Comparison of ENCODE assay signal across 8 mouse cellular contexts in genomic region chr5:72817523-72818091, GRCm38 (mm10). TPM values are rescaled to one million over a fixed set of nuclear protein-coding genes. Genes with fewer than 3 reads are reported as not detected.
DNase-seq lines count a peak whose midpoint lies in the region; ATAC-seq and TF ChIP-seq lines count a peak whose summit lies in the region.

No protein-coding gene starts in this region.

- no peak for ATAC-seq in heart, embryonic 11.5 days (replicated peaks; ENCODE audit: insufficient number of reproducible peaks, low FRiP score, low TSS enrichment)
- ATAC-seq in hindbrain, embryonic 14.5 days (ENCODE audit: low FRiP score) = peak; percentile 64
- 0 out of 2 replicates have a peak, but pooled peaks have one; percentile 27 for ATAC-seq in midbrain, embryonic 12.5 days (ENCODE audit: low FRiP score, low read depth)

- H3K27ac ChIP-seq in heart, embryonic 11.5 days (ENCODE audit: low read depth, low read length) = no peak overlapping the region
- H3K27ac ChIP-seq in MEL (ENCODE audit: control insufficient read depth, low read depth, low read length) = peak overlapping the region; percentile 97
- H3K27ac ChIP-seq in hindbrain, embryonic 14.5 days = no peak overlapping the region
- no peak overlapping the region for H3K27ac ChIP-seq in midbrain, embryonic 12.5 days (replicated peaks)

- H3K9ac ChIP-seq in heart, embryonic 11.5 days (ENCODE audit: low read depth, low read length) = no peak overlapping the region
- H3K9ac ChIP-seq in MEL (ENCODE audit: control insufficient read depth, low read depth, low read length, poor library complexity, severe bottlenecking) = peak overlapping the region; percentile 56
- no peak overlapping the region for H3K9ac ChIP-seq in hindbrain, embryonic 14.5 days
- H3K9ac ChIP-seq in midbrain, embryonic 12.5 days (replicated peaks) = no peak overlapping the region

- TF ChIP-seq POLR2A in MEL (IDR thresholded peaks at IDR 0.05; ENCODE audit: control insufficient read depth in 1 of 2, insufficient read depth in 1 of 2, low read depth in 1 of 2, low read length in 2 of 2, poor library complexity in 1 of 2) = peak in 1 of 2 experiments; percentile 31; a peak in 1 of 4 replicates

- H3K9me3 ChIP-seq in heart, embryonic 11.5 days (replicated peaks; ENCODE audit: control insufficient read depth, low read length) = no peaks in the 10 kb centered on the region
- H3K9me3 ChIP-seq in MEL (replicated peaks; ENCODE audit: insufficient read depth, low read length) = no peaks in the 10 kb centered on the region
- no peaks in the 10 kb centered on the region for H3K9me3 ChIP-seq in hindbrain, embryonic 14.5 days (ENCODE audit: control insufficient read depth, low read length)
- no peaks in the 10 kb centered on the region for H3K9me3 ChIP-seq in midbrain, embryonic 12.5 days

- peak overlapping the region; percentile 22; the same call in 1 of the 2 replicates for H3K4me2 ChIP-seq in heart, embryonic 11.5 days
- H3K4me2 ChIP-seq in hindbrain, embryonic 14.5 days (replicated peaks) = peak overlapping the region; percentile 8; the same call in 1 of the 2 replicates
- H3K4me2 ChIP-seq in midbrain, embryonic 12.5 days (replicated peaks) = no peak overlapping the region

- no peaks in the 10 kb centered on the region for H3K36me3 ChIP-seq in heart, embryonic 11.5 days (ENCODE audit: control insufficient read depth, insufficient read depth, low read length)
- H3K36me3 ChIP-seq in MEL (ENCODE audit: control insufficient read depth in 1 of 2, insufficient read depth in 2 of 2, low read length in 2 of 2) = peaks cover 29 to 70% of the 10 kb centered on the region in 2 experiments
- no peaks in the 10 kb centered on the region for H3K36me3 ChIP-seq in hindbrain, embryonic 14.5 days (replicated peaks; ENCODE audit: control insufficient read depth, insufficient read depth)
- H3K36me3 ChIP-seq in midbrain, embryonic 12.5 days = no peaks in the 10 kb centered on the region

- no peak for TF ChIP-seq RAD21 in MEL (IDR thresholded peaks at IDR 0.05; ENCODE audit: low read depth, low read length)

- no peaks in the 10 kb centered on the region for H3K27me3 ChIP-seq in heart, embryonic 11.5 days (ENCODE audit: control insufficient read depth, insufficient read depth, low read length)
- no peaks in the 10 kb centered on the region for H3K27me3 ChIP-seq in MEL (ENCODE audit: control insufficient read depth in 1 of 2, insufficient read depth in 2 of 2, low read length in 2 of 2)
- H3K27me3 ChIP-seq in hindbrain, embryonic 14.5 days (ENCODE audit: control insufficient read depth, insufficient read depth, low read length) = no peaks in the 10 kb centered on the region
- H3K27me3 ChIP-seq in midbrain, embryonic 12.5 days = no peaks in the 10 kb centered on the region

- 16% methylated on average over 10 of the region's 10 CpGs for WGBS in heart, embryonic 11.5 days (ENCODE audit: insufficient replicate concordance)
- WGBS in hindbrain, embryonic 14.5 days = 25% methylated on average over 10 of the region's 10 CpGs
- WGBS in midbrain, embryonic 12.5 days = 39% methylated on average over 10 of the region's 10 CpGs

- peak; percentile 85 to 86 for TF ChIP-seq EP300 in MEL (IDR thresholded peaks at IDR 0.05; ENCODE audit: low read depth in 1 of 2, low read length in 2 of 2)

- peaks cover 18% of the 10 kb centered on the region for H3K79me2 ChIP-seq in MEL (ENCODE audit: control insufficient read depth, insufficient read depth, low read length, poor library complexity)

- H3K4me1 ChIP-seq in heart, embryonic 11.5 days (ENCODE audit: control insufficient read depth, insufficient read depth, low read length) = peaks cover 10% of the 10 kb centered on the region; the same call in 1 of the 2 replicates
- H3K4me1 ChIP-seq in MEL (ENCODE audit: control insufficient read depth in 1 of 2, insufficient read depth in 2 of 2, low read length in 2 of 2) = peaks cover 36 to 55% of the 10 kb centered on the region in 2 experiments
- H3K4me1 ChIP-seq in hindbrain, embryonic 14.5 days (replicated peaks; ENCODE audit: control insufficient read depth, insufficient read depth, low read length) = 0 out of 2 replicates have a peak, but pooled peaks cover 4% of the 10 kb centered on the region
- peaks cover 4% of the 10 kb centered on the region; the same call in 1 of the 2 replicates for H3K4me1 ChIP-seq in midbrain, embryonic 12.5 days

- DNase-seq in heart, postnatal 4 days = no peak
- peak; percentile 84 for DNase-seq in MEL (ENCODE audit: low read depth, low spot score)
- DNase-seq in hindbrain, embryonic 14.5 days (ENCODE audit: low spot score) = peak; percentile 57
- DNase-seq in layer of hippocampus, adult 18-20 months (ENCODE audit: low spot score in 2 of 2) = no peak
- DNase-seq in cerebellum, adult 9-10 months = no peak
- no peak for DNase-seq in layer of hippocampus, postnatal 25 days (ENCODE audit: extremely low spot score in 1 of 2, low spot score in 1 of 2)

- no peak overlapping the region for H3K4me3 ChIP-seq in heart, embryonic 11.5 days (ENCODE audit: low read depth, low read length)
- peak overlapping the region; percentile 7 to 12; a peak in 2 of 4 replicates for H3K4me3 ChIP-seq in MEL (ENCODE audit: control insufficient read depth in 1 of 2, insufficient read depth in 1 of 2, low read depth in 2 of 2, low read length in 2 of 2)
- no peak overlapping the region for H3K4me3 ChIP-seq in hindbrain, embryonic 14.5 days (replicated peaks; ENCODE audit: low read length)
- no peak overlapping the region for H3K4me3 ChIP-seq in midbrain, embryonic 12.5 days

- no peak for TF ChIP-seq CTCF in MEL (IDR thresholded peaks at IDR 0.05 in 2 of 3, conservative IDR thresholded peaks at IDR 0.05 in 1 of 3; ENCODE audit: control insufficient read depth in 1 of 3, insufficient read depth in 1 of 3, low read depth in 2 of 3, low read length in 3 of 3, poor library complexity in 1 of 3, severe bottlenecking in 1 of 3)

TF ChIP-seq in MEL, 35 proteins besides CTCF, POLR2A, EP300 and RAD21:
- TF ChIP-seq TBP (IDR thresholded peaks at IDR 0.05; ENCODE audit: low read depth, low read length) (0 out of 2 replicates have a peak, but pooled peaks have one; percentile 43), GATA1 (IDR thresholded peaks at IDR 0.05; ENCODE audit: low read depth, low read length) (peak; percentile 91), ETS1 (IDR thresholded peaks at IDR 0.05; ENCODE audit: low read depth, low read length) (peak; percentile 84), KAT2A (conservative IDR thresholded peaks at IDR 0.05; ENCODE audit: low read depth, low read length) (0 out of 2 replicates have a peak, but pooled peaks have one; percentile 15), MXI1 (IDR thresholded peaks at IDR 0.05; ENCODE audit: low read depth, low read length) (peak; percentile 44; the same call in 1 of the 2 replicates), TAL1 (IDR thresholded peaks at IDR 0.05; ENCODE audit: low read length) (0 out of 2 replicates have a peak, but pooled peaks have one; percentile 22), SIN3A (IDR thresholded peaks at IDR 0.05; ENCODE audit: low read length) (peak; percentile 83), USF1 (IDR thresholded peaks at IDR 0.05; ENCODE audit: low read depth, low read length) (no peak), TCF12 (IDR thresholded peaks at IDR 0.05; ENCODE audit: low read depth, low read length) (peak; percentile 72), RCOR1 (IDR thresholded peaks at IDR 0.05; ENCODE audit: low read depth, low read length) (peak; percentile 74), BHLHE40 (IDR thresholded peaks at IDR 0.05; ENCODE audit: borderline replicate concordance, low read depth, low read length) (no peak), MYC (IDR thresholded peaks at IDR 0.05; ENCODE audit: low read depth, low read length) (0 out of 2 replicates have a peak, but pooled peaks have one; percentile 1), ZMIZ1 (IDR thresholded peaks at IDR 0.05; ENCODE audit: low read depth, low read length) (no peak), HCFC1 (IDR thresholded peaks at IDR 0.05; ENCODE audit: low read depth, low read length) (no peak), MAZ (IDR thresholded peaks at IDR 0.05; ENCODE audit: low read depth, low read length) (peak; percentile 80; the same call in 1 of the 2 replicates), USF2 (IDR thresholded peaks at IDR 0.05; ENCODE audit: borderline replicate concordance in 1 of 2, insufficient read depth in 1 of 2, low read depth in 1 of 2, low read length in 2 of 2) (no peak)

RNA-seq across cellular contexts. Expression of gene Tec, which starts 50.7 kb away (rescaled TPM):
- 11.9 and 14.5 TPM in 2 replicates for polyA plus RNA-seq in heart, embryonic 11.5 days (2014; fragmentation: Nextera tagmentation; extraction: Ambion mirVana)
- total RNA-seq in heart, postnatal 4 days (2021) = 10 to 100 TPM; 13.2 TPM
- total RNA-seq in MEL (2012; rRNA removed) = 44.8 and 57.4 TPM in 2 replicates
- 10 to 100 TPM in 1 of 2 experiments, not detected in 1; 61.1 TPM for polyA plus RNA-seq in MEL (2012; ENCODE audit: insufficient read depth in 1 of 2, insufficient read length in 2 of 2, low read depth in 1 of 2, low replicate concordance in 2 of 2, missing spikeins in 1 of 2)
- 7.6 and 8.8 TPM in 2 replicates for polyA plus RNA-seq in hindbrain, embryonic 14.5 days (2014; fragmentation: Nextera tagmentation; extraction: Ambion mirVana)
- polyA plus RNA-seq in midbrain, embryonic 12.5 days (2016; fragmentation: Nextera tagmentation; extraction: Ambion mirVana) = 4.6 and 5.2 TPM in 2 replicates
- total RNA-seq in layer of hippocampus, adult 18-20 months (2021) = 1 to 10 TPM; 1.2 to 1.7 TPM
- total RNA-seq in layer of hippocampus, postnatal 25 days (2021) = 1 to 10 TPM in 1 of 2 experiments, under 1 TPM in 1; 0.94 to 1.4 TPM

Comparison
In these comparisons a context has a peak if more than half of its experiments do, and no peak if none do; other contexts are left out.
1. H3K4me3 ChIP-seq: peak in MEL (2 of 2); none in heart, embryonic 11.5 days (single experiment), hindbrain, embryonic 14.5 days (single experiment) and midbrain, embryonic 12.5 days (single experiment).
2. DNase-seq: peak in MEL (single experiment) and hindbrain, embryonic 14.5 days (single experiment); none in heart, postnatal 4 days (single experiment), layer of hippocampus, adult 18-20 months (0 of 2), cerebellum, adult 9-10 months (single experiment) and layer of hippocampus, postnatal 25 days (0 of 2).
3. RNA of gene Tec, which starts 50.7 kb away (total RNA-seq): 44.8 to 57.4 TPM in MEL and 13.2 TPM in heart, postnatal 4 days; 1.2 to 1.7 TPM in layer of hippocampus, adult 18-20 months and 0.94 to 1.4 TPM in layer of hippocampus, postnatal 25 days; every median in the first group is over 4 times any median in the second.